Mouse (Mus musculus) C2C12 (cell line): ENCODE data around the gene Trim11. TPM values are rescaled to one million over a fixed set of nuclear protein-coding genes. Genes with fewer than 3 reads are reported as not detected.

Experiments used
- H3K27me3 ChIP-seq: one replicate; pipeline ENCODE4 v1.6.1; 2011; ENCODE audit not compliant: control insufficient read depth, insufficient read depth, insufficient read length
- H3K36me3 ChIP-seq: one replicate; pipeline ENCODE4 v1.6.1; 2011; ENCODE audit not compliant: control insufficient read depth, insufficient read depth
- H3K4me3 ChIP-seq: one replicate; pipeline ENCODE4 v1.5.1; 2011; ENCODE audit warnings: mild to moderate bottlenecking, control low read depth; ENCODE audit not compliant: poor library complexity, insufficient read depth, severe bottlenecking
- H3K79me2 ChIP-seq: one replicate; pipeline ENCODE4 v1.6.1; 2011; ENCODE audit not compliant: control insufficient read depth, insufficient read depth
- H3K79me3 ChIP-seq: one replicate; pipeline ENCODE4 v1.6.1; 2011; ENCODE audit warnings: low read depth, control low read depth
- H3ac ChIP-seq: one replicate; pipeline ENCODE3; 2011; ENCODE audit warnings: low read depth; ENCODE audit not compliant: control insufficient read depth, insufficient read length
- CEBPB ChIP-seq: IDR thresholded peaks from one replicate; pipeline ENCODE4 v1.6.1; 2011; ENCODE audit warnings: low read depth, mild to moderate bottlenecking, control low read depth, moderate library complexity
- CTCF ChIP-seq: IDR thresholded peaks from one replicate; pipeline ENCODE4 v1.5.1; 2011; ENCODE audit not compliant: control insufficient read depth, insufficient read depth, insufficient read length
- FOSL1 ChIP-seq: IDR thresholded peaks from one replicate; pipeline ENCODE4 v1.8.0; 2011; ENCODE audit warnings: mild to moderate bottlenecking, low read length; ENCODE audit not compliant: poor library complexity, insufficient read depth, severe bottlenecking
- MAX ChIP-seq: IDR thresholded peaks from one replicate; pipeline ENCODE4 v1.6.1; 2011; ENCODE audit warnings: mild to moderate bottlenecking, control low read depth
- MYOD1 ChIP-seq: IDR thresholded peaks from one replicate; pipeline ENCODE4 v1.6.1; 2011; ENCODE audit warnings: low read depth; ENCODE audit not compliant: control insufficient read depth, insufficient read length
- MYOG ChIP-seq: IDR thresholded peaks from one replicate; pipeline ENCODE4 v1.6.1; 2011; ENCODE audit not compliant: control insufficient read depth, insufficient read length; ENCODE audit errors: extremely low read depth
- USF1 ChIP-seq: IDR thresholded peaks from one replicate; pipeline ENCODE4 v1.6.1; 2011; ENCODE audit warnings: low read depth, mild to moderate bottlenecking, control low read depth, moderate library complexity
- polyA plus RNA-seq: library from polyadenylated mRNA; unstranded; fragments of >200 nt; fragmentation: generic; extraction: Trizol; gene quantifications from one replicate; pipeline ENCODE4 v1.2.1, GENCODE M21; 2012; ENCODE audit warnings: missing spikeins

Trim11 gene
- polyA plus RNA-seq, 1 experiment, result 15.1 TPM

GRCm38 (mm10) chr11:58984657-58985056 is 6.8 kb downstream of the Trim11 start:
- Histone ChIP-seq H3ac (no peak overlapping the region), H3K79me2 (peaks cover 24% of the 10 kb centered on the region), H3K79me3 (peaks cover 19% of the 10 kb centered on the region), H3K4me3 (no peak overlapping the region), H3K27me3 (no peaks in the 10 kb centered on the region), H3K36me3 (peaks cover 60% of the 10 kb centered on the region)
- no peak for TF ChIP-seq USF1
- no peak for TF ChIP-seq MYOG
- TF ChIP-seq CTCF, result no peak

DNA sequence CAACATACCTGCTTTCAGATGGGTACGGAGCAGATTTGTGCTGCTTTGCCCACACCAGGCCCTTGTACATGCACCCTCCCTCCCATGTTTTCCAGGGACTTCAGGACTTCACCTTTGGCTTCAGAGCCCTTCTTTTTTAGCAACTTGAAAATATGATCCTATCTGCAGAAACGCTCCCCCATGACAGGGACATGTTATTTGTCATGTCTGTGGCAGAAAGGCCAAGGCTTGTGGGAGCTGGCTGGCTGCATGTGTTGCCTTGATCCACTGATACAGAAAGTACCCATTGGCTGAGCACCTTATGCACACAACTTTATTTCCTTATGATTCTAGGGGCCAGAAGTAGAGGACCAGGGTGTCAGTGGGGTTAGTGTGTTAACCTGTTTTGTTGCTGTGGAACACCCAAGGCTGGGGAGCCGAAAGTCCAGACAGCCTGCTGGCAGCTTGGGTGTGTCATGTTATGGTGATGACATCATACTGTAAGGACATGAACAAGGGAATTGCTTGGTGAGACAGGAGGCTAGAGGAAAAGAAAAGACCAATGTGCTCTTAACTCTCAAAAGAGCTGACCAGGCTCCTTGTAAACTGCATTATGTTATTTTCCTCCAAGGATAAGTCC is 7.5 kb downstream of the Trim11 start:
- Histone ChIP-seq H3K36me3 (peaks cover 62% of the 10 kb centered on the region), H3ac (no peak overlapping the region), H3K4me3 (no peak overlapping the region), H3K79me3 (peaks cover 12% of the 10 kb centered on the region), H3K27me3 (no peaks in the 10 kb centered on the region), H3K79me2 (peaks cover 17% of the 10 kb centered on the region)
- TF ChIP-seq MYOG (no peak), FOSL1 (no peak), MAX (no peak), CEBPB (no peak), USF1 (no peak), MYOD1 (no peak), CTCF (no peak)

- H3K79me2 ChIP-seq, result no peaks in the 10 kb centered on the region
- TF ChIP-seq MAX (no peak), CTCF (no peak), USF1 (no peak), MYOD1 (no peak), FOSL1 (no peak), MYOG (no peak), CEBPB (no peak)
- H3K27me3 ChIP-seq, result peaks cover under 1% of the 10 kb centered on the region
- no peak overlapping the region for H3K4me3 ChIP-seq
- H3K79me3 ChIP-seq, result no peaks in the 10 kb centered on the region
- H3ac ChIP-seq, result no peak overlapping the region
- peaks cover 44% of the 10 kb centered on the region for H3K36me3 ChIP-seq
These were observed 11.3 kb downstream of the Trim11 start for GRCm38 (mm10) chr11:58989166-58989565.

DNA sequence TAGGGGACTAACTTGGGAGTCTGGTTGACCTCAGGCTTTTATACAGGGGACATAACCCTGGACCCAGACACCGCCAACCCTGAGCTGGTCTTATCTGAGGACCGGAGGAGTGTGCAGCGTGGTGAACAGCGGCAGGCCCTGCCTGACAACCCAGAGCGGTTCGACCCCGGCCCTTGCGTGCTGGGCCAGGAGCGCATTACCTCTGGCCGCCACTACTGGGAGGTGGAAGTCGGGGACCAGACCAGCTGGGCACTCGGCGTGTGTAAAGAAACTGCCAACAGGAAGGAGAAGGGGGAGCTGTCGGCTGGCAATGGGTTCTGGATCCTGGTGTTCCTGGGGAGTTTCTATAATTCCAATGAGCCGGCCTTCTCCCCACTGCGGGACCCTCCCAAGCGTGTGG is 12.2 kb downstream of the Trim11 start:
- no peak overlapping the region for H3ac ChIP-seq
- H3K36me3 ChIP-seq, result peaks cover 39% of the 10 kb centered on the region
- H3K4me3 ChIP-seq, result no peak overlapping the region

GRCm38 (mm10) chr11:58990794-58991193 is 12.9 kb downstream of the Trim11 start:
- TF ChIP-seq CTCF, result no peak
- no peak for TF ChIP-seq CEBPB
- no peak for TF ChIP-seq MAX
- TF ChIP-seq MYOD1, result no peak
- no peak for TF ChIP-seq USF1
- TF ChIP-seq FOSL1, result no peak
- no peak for TF ChIP-seq MYOG
- Histone ChIP-seq H3K79me2 (no peaks in the 10 kb centered on the region), H3K36me3 (peaks cover 34% of the 10 kb centered on the region), H3K79me3 (no peaks in the 10 kb centered on the region), H3ac (no peak overlapping the region), H3K27me3 (peaks cover 17% of the 10 kb centered on the region), H3K4me3 (no peak overlapping the region)

More for the DNA sequence above, 12.2 kb downstream of the Trim11 start:
- H3K79me2 ChIP-seq, result no peaks in the 10 kb centered on the region
- peaks cover 11% of the 10 kb centered on the region for H3K27me3 ChIP-seq
- H3K79me3 ChIP-seq, result no peaks in the 10 kb centered on the region
- no peak for TF ChIP-seq CTCF
- no peak for TF ChIP-seq FOSL1

DNA sequence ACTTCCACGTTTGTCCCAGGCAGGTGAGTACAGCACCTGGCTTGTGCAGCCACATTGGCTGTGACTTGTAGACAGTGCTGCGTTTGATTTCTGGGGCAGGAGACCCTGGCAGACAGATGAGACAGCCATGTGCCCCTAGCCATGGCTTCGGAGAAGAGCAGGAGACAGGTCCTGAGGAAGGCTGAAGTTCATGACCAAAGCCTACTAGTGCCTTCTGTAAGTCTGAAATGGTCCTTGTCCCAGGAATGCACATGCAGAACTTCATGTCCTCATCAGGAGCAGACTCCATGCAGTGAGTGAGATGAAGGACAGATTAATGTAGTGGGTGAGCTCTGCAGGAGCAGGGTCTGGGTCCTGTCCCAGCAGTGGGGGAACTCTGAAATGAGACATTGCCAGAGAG is 14.0 kb downstream of the Trim11 start:
- Histone ChIP-seq H3K79me2 (no peaks in the 10 kb centered on the region), H3ac (no peak overlapping the region), H3K36me3 (peaks cover 23% of the 10 kb centered on the region), H3K27me3 (peaks cover 23% of the 10 kb centered on the region), H3K79me3 (no peaks in the 10 kb centered on the region), H3K4me3 (no peak overlapping the region)
- TF ChIP-seq MYOG (no peak), USF1 (no peak), MAX (no peak), CTCF (no peak), MYOD1 (no peak), CEBPB (no peak), FOSL1 (no peak)
